Comparison of ENCODE assay signal across 18 mouse cellular contexts in genomic region chr6:13379727-13380126, GRCm38 (mm10).
"Had no signal": no experiment of that assay in that cellular context is flagged by ENCODE, and none has a peak within 500 bp of the region (broad histone marks: within the 10 kb centered on the region; RNA-seq: fewer than 3 reads in every experiment).

No protein-coding gene starts in this region.

- ATAC-seq: liver, postnatal 0 days; lung, postnatal 0 days; midbrain, embryonic 13.5 days; midbrain, embryonic 15.5 days had no signal

- H3K27ac ChIP-seq: liver, embryonic 15.5 days; lung, embryonic 15.5 days; macrophage; midbrain, embryonic 13.5 days; midbrain, embryonic 15.5 days; neural tube, embryonic 12.5 days; stomach, embryonic 15.5 days; stomach, postnatal 0 days had no signal

- H3K27me3 ChIP-seq: liver, embryonic 15.5 days; lung, embryonic 15.5 days; megakaryocyte, embryonic 14.5 days; midbrain, embryonic 13.5 days; midbrain, embryonic 15.5 days; neural tube, embryonic 12.5 days; stomach, embryonic 15.5 days had no signal

- H3K36me3 ChIP-seq: liver, embryonic 15.5 days; lung, embryonic 15.5 days; midbrain, embryonic 13.5 days; midbrain, embryonic 15.5 days; neural tube, embryonic 12.5 days; stomach, embryonic 15.5 days had no signal

- H3K9ac ChIP-seq: liver, embryonic 15.5 days; liver, postnatal 0 days; lung, embryonic 15.5 days; midbrain, embryonic 13.5 days; midbrain, embryonic 15.5 days; neural tube, embryonic 12.5 days; stomach, embryonic 15.5 days had no signal

- H3K9me3 ChIP-seq: liver, embryonic 15.5 days; lung, embryonic 15.5 days; midbrain, embryonic 13.5 days; midbrain, embryonic 15.5 days; neural tube, embryonic 12.5 days; stomach, embryonic 15.5 days had no signal

- H3K4me2 ChIP-seq: liver, embryonic 15.5 days; lung, embryonic 15.5 days; midbrain, embryonic 11.5 days; midbrain, embryonic 13.5 days; midbrain, embryonic 15.5 days; neural tube, embryonic 12.5 days; stomach, embryonic 15.5 days had no signal

- H3K4me3 ChIP-seq: liver, embryonic 15.5 days; lung, embryonic 15.5 days; megakaryocyte, embryonic 14.5 days; midbrain, embryonic 13.5 days; midbrain, embryonic 15.5 days; neural tube, embryonic 12.5 days; stomach, embryonic 15.5 days had no signal

- H3K4me1 ChIP-seq: liver, embryonic 15.5 days; lung, embryonic 15.5 days; megakaryocyte, embryonic 14.5 days; midbrain, embryonic 13.5 days; midbrain, embryonic 15.5 days; neural tube, embryonic 12.5 days; stomach, embryonic 15.5 days had no signal

- DNase-seq: liver, postnatal 0 days; lung, adult 2 months; lung, postnatal 14 days; lung, postnatal 36 days; right cerebral cortex, postnatal 14 days; thymus, adult 2 months; thymus, postnatal 36 days had no signal
